In genomic region chr5:118436035-118436434, GRCm38 (mm10) we compare ENCODE assay signal across 26 mouse cellular contexts.
"Had no signal": no experiment of that assay in that cellular context is flagged by ENCODE, and none has a peak within 500 bp of the region (broad histone marks: within the 10 kb centered on the region; RNA-seq: fewer than 3 reads in every experiment).

No protein-coding gene starts in this region.

- H3K9me3 ChIP-seq: heart, embryonic 12.5 days; hindbrain, embryonic 13.5 days; hindbrain, embryonic 15.5 days; kidney, embryonic 15.5 days; limb, embryonic 10.5 days; limb, embryonic 12.5 days; liver, embryonic 15.5 days had no signal

- H3K9ac ChIP-seq: heart, embryonic 12.5 days; hindbrain, embryonic 13.5 days; hindbrain, embryonic 15.5 days; kidney, embryonic 15.5 days; limb, embryonic 12.5 days; liver, embryonic 15.5 days; liver, postnatal 0 days had no signal

- H3K4me3 ChIP-seq: gastrocnemius, adult 2 months; heart, adult 2 months; hindbrain, embryonic 13.5 days; hindbrain, embryonic 15.5 days; kidney, embryonic 15.5 days; layer of hippocampus, adult 2 months; left cerebral cortex, adult 2 months; liver, embryonic 15.5 days had no signal

- H3K36me3 ChIP-seq: heart, embryonic 12.5 days; hindbrain, embryonic 13.5 days; hindbrain, embryonic 15.5 days; kidney, embryonic 15.5 days; limb, embryonic 10.5 days; limb, embryonic 12.5 days; liver, embryonic 13.5 days; liver, embryonic 15.5 days had no signal

- H3K27ac ChIP-seq: gastrocnemius, adult 2 months; heart, adult 2 months; hindbrain, embryonic 13.5 days; hindbrain, embryonic 15.5 days; hindbrain, postnatal 0 days; kidney, embryonic 15.5 days; kidney, postnatal 0 days; layer of hippocampus, adult 2 months; left cerebral cortex, adult 2 months; limb, embryonic 10.5 days; limb, embryonic 12.5 days; liver, embryonic 13.5 days; liver, embryonic 15.5 days had no signal

- ATAC-seq: hindbrain, postnatal 0 days; intestine, embryonic 16.5 days; liver, postnatal 0 days had no signal

- DNase-seq: gastrocnemius, adult 2 months; gastrocnemius, postnatal 10 days; gastrocnemius, postnatal 25 days; heart, adult 2 months; heart, postnatal 10 days; heart, postnatal 4 days; kidney, adult 11 months; kidney, adult 2 months; kidney, adult 9 months; kidney, postnatal 14 days; kidney, postnatal 36 days; liver; liver, embryonic 13.5 days; liver, postnatal 0 days had no signal
